Comparison of ENCODE assay signal across 19 mouse cellular contexts in genomic region chr7:120960601-120961000, GRCm38 (mm10). TPM values are rescaled to one million over a fixed set of nuclear protein-coding genes. Genes with fewer than 3 reads are reported as not detected.
A peak's percentile ranks its signal among the peaks of the same experiment; 100 is the strongest.
DNase-seq lines count a peak whose midpoint lies in the region; ATAC-seq and TF ChIP-seq lines count a peak whose summit lies in the region.
"Had no signal": no experiment of that assay in that cellular context is flagged by ENCODE, and none has a peak within 500 bp of the region (broad histone marks: within the 10 kb centered on the region; RNA-seq: fewer than 3 reads in every experiment).

No protein-coding gene starts in this region.

- H3K4me1 ChIP-seq in kidney, embryonic 15.5 days = no peaks in the 10 kb centered on the region
- H3K4me1 ChIP-seq in ES-Bruce4 (ENCODE audit: control insufficient read depth, insufficient read depth, low read length) = no peaks in the 10 kb centered on the region
- H3K4me1 ChIP-seq: hindbrain, embryonic 12.5 days; limb, embryonic 10.5 days; neural tube, embryonic 12.5 days had no signal

- no peak overlapping the region for H3K4me3 ChIP-seq in kidney, embryonic 15.5 days (replicated peaks)
- no peak overlapping the region for H3K4me3 ChIP-seq in ES-Bruce4 (ENCODE audit: low read depth, low read length)
- H3K4me3 ChIP-seq: forebrain, embryonic 10.5 days; hindbrain, embryonic 12.5 days; limb, embryonic 10.5 days; midbrain, embryonic 12.5 days; neural tube, embryonic 12.5 days had no signal

- no peak for ATAC-seq in kidney, embryonic 15.5 days (replicated peaks; ENCODE audit: low FRiP score)

- H3K36me3 ChIP-seq in kidney, embryonic 15.5 days = peaks cover 39% of the 10 kb centered on the region
- H3K36me3 ChIP-seq in ES-Bruce4 (ENCODE audit: control insufficient read depth, insufficient read depth, low read length, poor library complexity, severe bottlenecking) = peaks cover 30% of the 10 kb centered on the region

- no peak overlapping the region for H3K9ac ChIP-seq in kidney, embryonic 15.5 days
- H3K9ac ChIP-seq in ES-Bruce4 (ENCODE audit: low read depth, poor library complexity, severe bottlenecking) = no peak overlapping the region
- H3K9ac ChIP-seq: hindbrain, embryonic 12.5 days; midbrain, embryonic 12.5 days; neural tube, embryonic 12.5 days had no signal

- H3K27me3 ChIP-seq in kidney, embryonic 15.5 days = no peaks in the 10 kb centered on the region
- no peaks in the 10 kb centered on the region for H3K27me3 ChIP-seq in ES-Bruce4 (ENCODE audit: control insufficient read depth, insufficient read depth, low read length, poor library complexity, severe bottlenecking)
- H3K27me3 ChIP-seq: hindbrain, embryonic 12.5 days; midbrain, embryonic 12.5 days; neural tube, embryonic 12.5 days had no signal

- TF ChIP-seq CTCF in ES-Bruce4 (IDR thresholded peaks at IDR 0.05; ENCODE audit: low read depth, low read length) = peak; percentile 7

- no peak for TF ChIP-seq EP300 in ES-Bruce4 (IDR thresholded peaks at IDR 0.05; ENCODE audit: insufficient read depth, low read depth, low read length)

- no peaks in the 10 kb centered on the region for H3K9me3 ChIP-seq in kidney, embryonic 15.5 days (replicated peaks)
- H3K9me3 ChIP-seq in ES-Bruce4 (replicated peaks; ENCODE audit: control insufficient read depth, insufficient read depth, low read length, poor library complexity, severe bottlenecking) = no peaks in the 10 kb centered on the region
- H3K9me3 ChIP-seq: forebrain, embryonic 10.5 days; hindbrain, embryonic 12.5 days; limb, embryonic 10.5 days; midbrain, embryonic 12.5 days; neural tube, embryonic 12.5 days had no signal

- no peak overlapping the region for H3K27ac ChIP-seq in kidney, embryonic 15.5 days
- H3K27ac ChIP-seq in ES-Bruce4 (ENCODE audit: insufficient read depth, low read length) = no peak overlapping the region
- H3K27ac ChIP-seq: forebrain, embryonic 10.5 days; hindbrain, embryonic 12.5 days; limb, embryonic 10.5 days; midbrain, embryonic 12.5 days; neural tube, embryonic 12.5 days had no signal

- WGBS in kidney, embryonic 15.5 days = 84% methylated on average over 6 of the region's 6 CpGs

- no peak overlapping the region for H3K4me2 ChIP-seq in kidney, embryonic 15.5 days
- H3K4me2 ChIP-seq: hindbrain, embryonic 12.5 days; midbrain, embryonic 12.5 days; neural tube, embryonic 12.5 days had no signal

- DNase-seq in cerebellum, postnatal 10 days = peak; percentile 30 to 42
- DNase-seq in cerebellum, adult 11-12 months = no peak
- peak; percentile 59 to 64 for DNase-seq in kidney, postnatal 25 days
- DNase-seq in naive thymus-derived CD4-positive, alpha-beta T cell, adult 2 months (ENCODE audit: low read depth) = peak; percentile 45
- no peak for DNase-seq in gastrocnemius, adult 18-20 months (ENCODE audit: low spot score)
- DNase-seq in spleen, postnatal 4 days (ENCODE audit: low spot score in 2 of 2) = no peak
- DNase-seq: cerebellum, adult 8-10 months; lung, postnatal 14 days; spleen, adult 18-20 months had no signal

- TF ChIP-seq POLR2A in ES-Bruce4 (IDR thresholded peaks at IDR 0.05; ENCODE audit: insufficient read depth, low read length) = no peak

RNA-seq across cellular contexts. Expression of gene Cdr2, which starts 21.5 kb away (rescaled TPM):
- polyA plus RNA-seq in kidney, embryonic 15.5 days (2015; fragmentation: Nextera tagmentation; extraction: Ambion mirVana) = 11.3 and 11.6 TPM in 2 replicates
- 23.2 and 24.6 TPM in 2 replicates for polyA plus RNA-seq in ES-Bruce4 (2011; ENCODE audit: insufficient read depth, insufficient read length, low read depth, missing spikeins)
- 1 to 10 TPM; 2.3 to 3.9 TPM for total RNA-seq in gastrocnemius, adult 18-20 months (2021)

RNA-seq across cellular contexts. Expression of gene Mfsd13b, which starts 21.7 kb away (rescaled TPM):
- not detected in 2 replicates for polyA plus RNA-seq in kidney, embryonic 15.5 days (2015; fragmentation: Nextera tagmentation; extraction: Ambion mirVana)
- 2.3 TPM in 1 of 2 replicates, not detected in the other for polyA plus RNA-seq in ES-Bruce4 (2011; ENCODE audit: insufficient read depth, insufficient read length, low read depth, missing spikeins)
- not detected for total RNA-seq in gastrocnemius, adult 18-20 months (2021)
- total RNA-seq: adrenal gland, adult 18-20 months; gastrocnemius, adult 8-10 months had no signal
- polyA plus RNA-seq: embryonic facial prominence, embryonic 11.5 days; hindbrain, embryonic 12.5 days had no signal

RNA-seq across cellular contexts. Expression of gene Polr3e, which starts 43.1 kb away (rescaled TPM):
- polyA plus RNA-seq in kidney, embryonic 15.5 days (2015; fragmentation: Nextera tagmentation; extraction: Ambion mirVana) = 42.7 and 44.0 TPM in 2 replicates
- 35.6 and 36.0 TPM in 2 replicates for polyA plus RNA-seq in ES-Bruce4 (2011; ENCODE audit: insufficient read depth, insufficient read length, low read depth, missing spikeins)
- total RNA-seq in gastrocnemius, adult 18-20 months (2021) = 10 to 100 TPM in 1 of 2 experiments, 1 to 10 TPM in 1; 9.0 to 10.0 TPM

Comparison
In these comparisons a context has a peak if more than half of its experiments do, and no peak if none do; other contexts are left out.
1. DNase-seq: peak in cerebellum, postnatal 10 days (2 of 2), kidney, postnatal 25 days (2 of 2) and naive thymus-derived CD4-positive, alpha-beta T cell, adult 2 months (single experiment); none in cerebellum, adult 11-12 months (single experiment), gastrocnemius, adult 18-20 months (single experiment) and spleen, postnatal 4 days (0 of 2).